Mouse (Mus musculus) midbrain, embryonic 10.5 days (tissue): ENCODE data around the gene Rnf43. TPM values are rescaled to one million over a fixed set of nuclear protein-coding genes. Genes with fewer than 3 reads are reported as not detected.

Source experiments
- DNase-seq: peaks from one replicate; pipeline ENCODE4 v3.0.0-alpha.2; 2017; ENCODE audit warnings: low spot score
- H3K27ac ChIP-seq: fragments of 300-500 bp; sonication (generic); replicated peaks from 2 replicates; pipeline ENCODE4 v1.5.1; 2016; ENCODE audit warnings: mild to moderate bottlenecking
- H3K27me3 ChIP-seq: fragments of 300-500 bp; sonication (generic); 2 replicates; pipeline ENCODE4 v1.6.1; 2016; ENCODE audit warnings: low read depth, mild to moderate bottlenecking; ENCODE audit not compliant: poor library complexity, severe bottlenecking
- H3K36me3 ChIP-seq: fragments of 300-500 bp; sonication (generic); 2 replicates; pipeline ENCODE4 v1.6.1; 2016; ENCODE audit warnings: mild to moderate bottlenecking, moderate library complexity
- H3K4me1 ChIP-seq: fragments of 300-500 bp; sonication (generic); 2 replicates; pipeline ENCODE4 v1.6.1; 2016
- H3K4me3 ChIP-seq: fragments of 300-500 bp; sonication (generic); 2 replicates; pipeline ENCODE4 v1.5.1; 2016; ENCODE audit warnings: mild to moderate bottlenecking, moderate library complexity
- H3K9me3 ChIP-seq: fragments of 300-500 bp; sonication (generic); replicated peaks from 2 replicates; pipeline ENCODE4 v1.6.1; 2016; ENCODE audit warnings: mild to moderate bottlenecking
- WGBS: fragments of 180-500 bp; shearing (Covaris S2); methylation state at CpG from one replicate; pipeline ENCODE4 v1.1.7; 2016; 5-methylcytosine and 5-hydroxymethylcytosine counted together
- polyA plus RNA-seq: library from polyadenylated mRNA; unstranded; fragments of >200 nt; fragmentation: Nextera tagmentation; extraction: Ambion mirVana; gene quantifications from 2 replicates; pipeline ENCODE4 v1.2.1, GENCODE M21; 2016

The Rnf43 gene
- polyA plus RNA-seq, 1 experiment from 2014 or later: 0.95 TPM

DNA sequence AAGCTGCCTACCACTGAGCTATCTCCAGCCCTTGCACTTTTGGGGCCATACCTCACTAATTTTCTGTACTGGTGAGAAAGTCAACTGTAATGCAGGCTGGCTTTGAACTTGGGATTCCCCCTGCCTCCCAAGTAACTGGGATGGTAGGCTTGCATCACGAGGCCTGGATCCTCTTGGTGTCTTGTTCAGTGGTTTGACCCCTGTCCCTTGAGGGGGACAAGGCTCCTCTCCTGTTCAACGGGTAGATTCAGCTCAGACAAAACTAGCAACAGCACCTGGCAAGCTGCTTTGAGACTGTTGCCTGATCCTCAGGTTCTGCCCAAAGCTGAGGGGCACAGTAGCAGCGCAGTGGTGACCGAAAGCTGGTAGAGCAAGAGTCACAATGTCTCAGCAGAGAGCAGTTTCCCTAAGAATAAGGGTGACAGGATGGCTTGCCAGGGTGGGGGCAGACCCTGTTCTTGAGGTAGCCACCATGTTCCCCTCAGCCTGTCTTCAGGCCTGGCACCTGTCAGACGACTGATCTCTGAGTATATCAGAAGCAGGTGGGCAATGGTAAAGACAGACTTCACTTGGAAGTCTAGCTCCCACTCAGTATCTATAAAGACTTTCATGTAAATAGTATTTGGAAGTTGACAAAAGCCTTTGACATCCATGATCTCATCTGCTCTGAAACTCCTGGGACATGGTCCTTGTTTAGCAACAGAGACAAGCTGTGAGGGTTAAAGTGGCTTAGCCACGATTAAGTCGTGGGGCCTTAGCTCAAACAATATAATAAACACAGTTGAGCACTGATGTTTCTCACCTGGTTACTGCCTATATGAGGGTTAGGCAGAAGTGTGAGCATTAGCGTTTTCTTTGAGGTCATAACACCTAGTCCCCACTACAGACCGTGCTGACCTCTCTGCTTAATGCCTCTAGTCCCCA lies 83.4 kb downstream of the Rnf43 start:
- Histone ChIP-seq H3K9me3 (no peaks in the 10 kb centered on the region), H3K36me3 (peaks cover 46% of the 10 kb centered on the region), H3K4me1 (peaks cover 6% of the 10 kb centered on the region), H3K4me3 (no peak overlapping the region), H3K27ac (no peak overlapping the region), H3K27me3 (no peaks in the 10 kb centered on the region)
- DNase-seq: no peak
- WGBS: 82% methylated on average over 9 of the region's 9 CpGs

DNA sequence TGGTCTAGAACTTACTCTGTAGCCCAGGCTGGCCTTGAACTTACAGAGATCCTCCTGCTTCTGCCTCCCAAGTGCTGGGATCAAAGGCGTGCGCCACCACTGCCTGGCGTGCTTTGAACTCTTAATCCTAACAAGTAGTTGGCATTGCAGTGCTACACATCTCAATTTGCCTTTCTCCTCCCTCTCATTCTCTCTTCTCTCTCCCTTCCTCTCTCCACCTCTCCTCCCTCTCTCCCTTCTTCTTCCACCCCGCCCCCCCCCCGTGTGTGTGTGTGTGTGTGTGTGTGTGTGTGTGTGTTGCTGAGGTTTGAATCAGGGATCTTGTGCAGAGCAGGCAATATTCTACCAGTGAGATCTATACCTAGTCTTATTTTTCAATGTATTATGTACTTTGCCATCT lies 84.8 kb downstream of the Rnf43 start:
- Histone ChIP-seq H3K9me3 (no peaks in the 10 kb centered on the region), H3K36me3 (peaks cover 35% of the 10 kb centered on the region), H3K27ac (no peak overlapping the region), H3K4me3 (no peak overlapping the region), H3K4me1 (peaks cover 6% of the 10 kb centered on the region), H3K27me3 (no peaks in the 10 kb centered on the region)
- 96% methylated on average over 4 of the region's 5 CpGs for WGBS
- DNase-seq: no peak

DNA sequence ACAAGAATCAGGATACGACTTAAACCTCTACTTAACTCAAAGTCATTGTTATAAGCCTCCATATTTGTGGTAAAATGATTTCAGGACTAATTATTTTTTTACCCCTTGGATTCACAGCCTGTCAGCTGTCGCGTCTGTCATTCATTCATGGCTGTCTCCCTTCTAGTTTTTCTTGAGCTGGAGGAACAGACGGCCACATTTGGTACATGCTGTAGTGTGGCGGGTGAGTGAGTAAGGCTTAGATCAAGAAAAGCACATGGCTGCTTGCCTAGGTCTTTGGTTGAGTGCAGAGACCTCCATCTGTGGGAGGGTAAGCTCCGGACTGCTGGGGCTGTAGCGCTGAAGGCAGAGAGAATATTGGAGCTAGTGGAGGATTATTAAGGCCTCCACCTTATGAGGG lies 85.2 kb downstream of the Rnf43 start:
- H3K36me3 ChIP-seq: peaks cover 31% of the 10 kb centered on the region
- no peak for DNase-seq
- WGBS: 93% methylated on average over 7 of the region's 7 CpGs
- H3K4me1 ChIP-seq: peaks cover 6% of the 10 kb centered on the region
- H3K9me3 ChIP-seq: no peaks in the 10 kb centered on the region
- no peak overlapping the region for H3K4me3 ChIP-seq
- no peaks in the 10 kb centered on the region for H3K27me3 ChIP-seq
- H3K27ac ChIP-seq: no peak overlapping the region

DNA sequence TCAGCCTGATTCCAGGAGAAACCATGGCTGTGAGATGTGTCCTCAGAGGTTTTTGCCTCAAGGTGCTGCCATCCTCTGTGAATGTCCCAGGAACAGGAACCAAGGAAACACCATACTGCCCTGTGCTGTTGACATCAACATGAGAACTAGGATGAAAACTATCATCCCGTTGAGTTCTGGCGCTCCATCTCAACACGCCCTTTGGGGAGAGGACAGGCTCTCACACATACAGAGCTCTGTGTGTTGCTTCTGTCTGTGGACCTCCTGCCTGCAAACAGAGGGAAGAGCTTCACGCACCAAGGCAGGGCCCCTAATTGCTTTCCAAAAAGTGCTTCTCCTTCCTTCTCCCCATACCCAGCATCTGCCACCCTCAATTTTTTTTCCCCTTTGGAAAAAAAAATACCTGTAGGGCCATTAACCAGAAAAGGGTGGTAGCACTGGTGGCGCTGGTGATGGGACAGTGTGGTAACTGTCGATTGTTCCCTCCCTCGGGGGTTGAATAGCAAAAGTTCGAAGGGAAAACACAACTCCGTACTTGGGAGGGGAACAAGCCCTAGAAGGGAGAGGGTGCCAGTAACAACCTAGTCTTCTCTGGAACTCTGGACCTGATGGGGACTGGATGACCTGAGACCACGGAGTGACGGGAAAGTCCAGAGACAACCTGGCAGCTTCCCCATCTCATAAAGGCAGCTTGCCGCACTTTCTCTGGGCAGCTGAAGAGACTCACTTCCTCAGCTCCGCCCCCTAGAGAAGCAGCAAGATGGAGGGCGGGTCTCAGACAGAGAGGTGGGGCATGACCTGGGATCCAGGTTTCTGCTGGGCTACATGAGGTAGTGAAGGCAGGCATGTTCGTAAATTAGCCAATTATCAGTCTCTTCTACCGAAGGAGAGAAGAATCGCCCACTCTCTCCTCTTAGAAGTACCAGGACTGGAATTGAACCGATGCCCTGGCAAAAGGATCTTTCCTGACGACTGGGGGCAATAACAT lies 85.9 kb downstream of the Rnf43 start:
- WGBS: 43% methylated on average over 19 of the region's 19 CpGs
- Histone ChIP-seq H3K27me3 (no peaks in the 10 kb centered on the region), H3K9me3 (no peaks in the 10 kb centered on the region), H3K4me3 (no peak overlapping the region), H3K4me1 (peaks cover 6% of the 10 kb centered on the region), H3K36me3 (peaks cover 24% of the 10 kb centered on the region), H3K27ac (peak overlapping the region; percentile 52; the same call in 1 of the 2 replicates)
- no peak for DNase-seq

- 63% methylated on average over 18 of the region's 18 CpGs for WGBS
- Histone ChIP-seq H3K4me1 (peaks cover 6% of the 10 kb centered on the region), H3K27ac (peak overlapping the region; percentile 52; the same call in 1 of the 2 replicates), H3K9me3 (no peaks in the 10 kb centered on the region), H3K4me3 (no peak overlapping the region), H3K36me3 (peaks cover 14% of the 10 kb centered on the region), H3K27me3 (no peaks in the 10 kb centered on the region)
- DNase-seq: peak; percentile 18
Measured at GRCm38 (mm10) chr11:87749192-87750042, 86.9 kb downstream of the Rnf43 start.

DNA sequence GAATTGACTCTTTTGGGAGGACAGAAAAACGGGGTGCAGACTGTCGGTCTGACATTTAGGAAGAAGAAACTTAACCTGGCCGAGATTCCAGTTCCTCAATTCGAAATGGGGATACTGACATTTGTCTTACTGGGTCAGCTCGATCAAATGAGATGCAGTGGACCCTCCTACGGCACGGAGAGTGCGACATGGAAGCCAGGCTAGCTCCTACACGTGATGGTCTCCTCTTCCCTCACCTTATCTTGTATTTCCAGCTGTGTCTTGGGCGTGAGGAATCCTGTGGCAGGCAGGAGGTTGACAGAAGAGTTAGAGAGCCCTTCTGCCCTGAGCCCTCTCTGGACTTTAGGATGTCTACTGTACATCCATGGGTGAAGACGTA lies 87.5 kb downstream of the Rnf43 start:
- 81% methylated on average over 11 of the region's 11 CpGs for WGBS
- DNase-seq: no peak
- Histone ChIP-seq H3K27ac (peak overlapping the region; percentile 52; the same call in 1 of the 2 replicates), H3K9me3 (no peaks in the 10 kb centered on the region), H3K4me3 (no peak overlapping the region), H3K36me3 (peaks cover 8% of the 10 kb centered on the region), H3K4me1 (peaks cover 6% of the 10 kb centered on the region), H3K27me3 (no peaks in the 10 kb centered on the region)

DNA sequence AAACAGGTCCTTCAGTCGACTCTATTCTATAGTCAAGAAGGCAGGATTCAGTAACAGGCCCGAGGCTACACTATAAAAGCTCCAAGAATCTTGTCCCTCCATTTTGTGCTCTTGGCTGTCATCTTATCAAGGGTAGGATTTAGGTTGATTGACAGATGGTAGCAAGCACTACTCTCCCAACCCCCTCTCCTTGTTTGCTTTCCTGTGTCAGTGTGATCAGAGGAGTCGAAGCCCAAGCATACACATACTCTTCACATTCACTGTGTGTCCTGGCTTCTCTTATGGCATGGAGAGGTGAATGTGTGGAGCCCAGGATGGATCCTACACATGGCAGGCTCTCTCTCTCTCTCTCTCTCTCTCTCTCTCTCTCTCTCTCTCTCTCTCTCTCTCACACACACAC lies 88.0 kb downstream of the Rnf43 start:
- Histone ChIP-seq H3K4me1 (peaks cover 6% of the 10 kb centered on the region), H3K36me3 (peaks cover 3% of the 10 kb centered on the region; the same call in 1 of the 2 replicates), H3K27ac (no peak overlapping the region), H3K4me3 (no peak overlapping the region), H3K27me3 (no peaks in the 10 kb centered on the region), H3K9me3 (no peaks in the 10 kb centered on the region)
- DNase-seq: no peak
- WGBS: 77% methylated on average over 3 of the region's 3 CpGs

- no peaks in the 10 kb centered on the region for H3K27me3 ChIP-seq
- 84% methylated on average over 8 of the region's 8 CpGs for WGBS
- H3K4me3 ChIP-seq: 0 out of 2 replicates have a peak overlapping the region, but pooled peaks have one; percentile 9
- H3K36me3 ChIP-seq: no peaks in the 10 kb centered on the region
- DNase-seq: no peak
- peaks cover 6% of the 10 kb centered on the region for H3K4me1 ChIP-seq
- no peaks in the 10 kb centered on the region for H3K9me3 ChIP-seq
- peak overlapping the region; percentile 50 for H3K27ac ChIP-seq
Measured at GRCm38 (mm10) chr11:87751031-87751430, 88.5 kb downstream of the Rnf43 start.

- peaks cover 6% of the 10 kb centered on the region for H3K4me1 ChIP-seq
- no peaks in the 10 kb centered on the region for H3K27me3 ChIP-seq
- DNase-seq: no peak
- 75% methylated on average over 4 of the region's 4 CpGs for WGBS
- 0 out of 2 replicates have a peak overlapping the region, but pooled peaks have one; percentile 9 for H3K4me3 ChIP-seq
- no peaks in the 10 kb centered on the region for H3K36me3 ChIP-seq
- H3K9me3 ChIP-seq: no peaks in the 10 kb centered on the region
- H3K27ac ChIP-seq: peak overlapping the region; percentile 50
Measured at GRCm38 (mm10) chr11:87751491-87751966, 89.0 kb downstream of the Rnf43 start.

GRCm38 (mm10) chr11:87752307-87752706 lies 89.8 kb downstream of the Rnf43 start:
- H3K9me3 ChIP-seq: no peaks in the 10 kb centered on the region
- H3K27me3 ChIP-seq: no peaks in the 10 kb centered on the region
- 0 out of 2 replicates have a peak overlapping the region, but pooled peaks have one; percentile 3 for H3K27ac ChIP-seq
- H3K4me1 ChIP-seq: peaks cover 6% of the 10 kb centered on the region
- WGBS: 90% methylated on average over 1 of the region's 1 CpGs
- H3K4me3 ChIP-seq: no peak overlapping the region
- no peak for DNase-seq
- no peaks in the 10 kb centered on the region for H3K36me3 ChIP-seq

DNA sequence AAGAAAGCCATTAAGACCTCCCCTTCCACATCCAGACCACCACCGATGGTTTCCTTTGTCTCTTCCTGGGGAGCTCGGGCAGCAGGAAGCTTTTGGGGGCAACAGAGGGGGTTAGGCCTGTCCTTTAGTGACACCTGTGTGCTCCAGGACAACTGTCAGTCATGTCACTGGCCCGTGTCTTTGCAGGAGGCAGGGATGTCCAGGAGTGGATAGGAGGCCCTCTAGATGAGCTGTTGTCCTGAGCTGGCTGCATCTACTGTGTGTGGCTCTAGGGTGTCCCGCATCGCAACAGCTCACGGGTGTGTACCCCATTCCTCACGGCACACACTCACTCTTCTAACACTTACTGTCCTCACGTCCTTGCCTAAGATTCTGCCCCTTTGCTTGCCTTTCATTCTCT lies 90.7 kb downstream of the Rnf43 start:
- WGBS: 86% methylated on average over 8 of the region's 8 CpGs
- H3K27ac ChIP-seq: peak overlapping the region; percentile 17; the same call in 1 of the 2 replicates
- H3K4me3 ChIP-seq: no peak overlapping the region
- peaks cover 6% of the 10 kb centered on the region for H3K4me1 ChIP-seq
- no peaks in the 10 kb centered on the region for H3K9me3 ChIP-seq
- no peaks in the 10 kb centered on the region for H3K27me3 ChIP-seq
- no peaks in the 10 kb centered on the region for H3K36me3 ChIP-seq
- no peak for DNase-seq
